Mouse (Mus musculus) kidney, adult 2 months (tissue): ENCODE data around the gene Slc22a23.

ENCODE experiments used
- CTCF ChIP-seq: fragments of 200-500 bp; conservative IDR thresholded peaks from 2 replicates; pipeline ENCODE4 v1.5.1; 2011; ENCODE audit warnings: low read depth, mild to moderate bottlenecking, control low read depth, low read length, moderate library complexity, mixed read lengths; ENCODE audit not compliant: insufficient read depth, insufficient read length
- POLR2A ChIP-seq: fragments of 200-500 bp; IDR thresholded peaks from one replicate; pipeline ENCODE4 v1.6.1; 2011; ENCODE audit warnings: low read depth, low read length, control low read depth

DNA sequence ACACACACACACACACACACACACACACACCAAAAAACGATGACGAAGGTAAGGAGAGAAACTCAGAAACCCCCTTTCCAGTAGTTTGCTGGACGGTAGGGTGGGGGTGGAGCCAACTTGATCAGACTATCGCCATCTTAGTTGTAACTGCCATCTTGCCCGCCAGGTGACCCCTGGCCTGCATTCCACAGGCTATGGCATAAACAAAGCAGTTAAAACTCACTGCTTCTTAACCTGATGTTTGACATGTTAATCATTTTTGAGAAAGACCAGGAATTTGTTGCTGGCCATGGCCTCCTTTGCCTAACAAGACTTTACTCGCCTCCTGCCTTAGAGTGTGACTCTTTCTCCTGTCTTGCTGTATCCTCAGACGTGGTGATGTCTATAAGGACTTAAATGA lies 192.3 kb downstream of the Slc22a23 start:
- TF ChIP-seq CTCF = no peak
- TF ChIP-seq POLR2A = no peak
